Mouse (Mus musculus) frontal cortex, postnatal 25 days (tissue): Measurements from ENCODE around the gene Rgs5.

Source experiments
- DNase-seq, 2 experiments: peaks; one replicate each; pipeline ENCODE4 v3.0.0; 2022; ENCODE audit warnings: low spot score in 2 of 2

The Rgs5 gene

DNA sequence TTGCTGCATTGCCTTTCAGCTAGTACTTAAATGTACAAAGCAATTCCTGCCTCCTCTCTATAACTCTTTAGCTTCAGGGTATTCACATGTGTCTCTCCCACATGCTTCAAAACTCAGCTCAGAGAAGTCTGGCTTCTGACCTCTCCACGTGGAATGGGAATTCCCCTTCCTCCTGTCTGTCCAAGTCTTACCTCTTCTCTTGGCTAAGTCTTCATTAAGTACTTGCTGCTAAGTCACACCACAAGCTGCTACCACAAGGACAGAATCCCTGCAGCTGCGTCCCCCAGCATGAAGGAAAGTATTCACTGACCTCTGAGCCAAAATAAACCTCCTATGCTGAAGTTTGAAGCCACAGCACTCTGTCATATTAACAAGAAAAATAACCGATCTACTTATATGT lies 71.0 kb downstream of the Rgs5 start:
- no peak for DNase-seq

DNA sequence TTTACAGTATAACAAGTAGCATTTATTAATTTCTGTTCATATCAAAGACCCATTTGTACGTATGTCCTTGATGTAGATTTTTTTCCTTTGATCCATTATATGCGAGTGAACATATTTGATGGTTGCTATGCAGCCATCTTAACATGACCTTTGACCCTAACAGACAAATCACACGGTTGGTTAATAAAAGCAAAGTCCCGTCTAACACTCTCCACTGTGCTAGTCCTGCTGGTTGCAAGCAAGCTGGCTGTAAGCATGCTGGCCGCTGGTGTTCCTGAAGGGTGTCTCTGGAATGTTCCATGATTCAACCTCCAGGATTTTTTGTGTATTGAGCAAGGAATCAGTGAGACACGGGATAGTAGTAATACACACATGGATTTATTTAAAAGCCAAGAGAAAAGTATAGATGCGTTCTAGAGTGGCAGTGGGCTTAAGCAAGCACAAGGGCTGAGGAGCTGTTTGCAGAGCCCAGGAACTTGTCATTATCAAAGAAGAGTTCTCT lies 75.3 kb downstream of the Rgs5 start:
- DNase-seq, result no peak

DNA sequence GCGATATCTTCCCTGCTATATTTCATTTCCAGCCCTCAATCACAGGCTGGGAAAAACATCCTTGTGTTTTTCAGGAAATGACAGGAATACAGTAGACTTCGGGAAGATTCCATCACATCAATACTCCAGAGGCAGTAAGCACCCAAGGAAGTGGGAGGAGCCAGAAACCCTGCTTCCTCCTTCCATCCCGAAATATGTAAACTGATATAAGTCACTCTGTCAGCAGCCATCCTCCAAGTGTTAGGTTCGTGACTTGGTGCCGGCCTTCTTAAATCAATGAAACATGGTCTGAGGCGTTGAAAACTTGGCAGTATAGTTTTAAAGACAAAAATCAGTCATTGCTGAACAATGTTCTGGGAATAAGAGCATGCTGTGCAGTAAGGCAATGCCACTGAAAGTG lies 80.8 kb downstream of the Rgs5 start:
- DNase-seq, result no peak

GRCm38 (mm10) chr1:169737231-169737630 lies 81.9 kb downstream of the Rgs5 start:
- DNase-seq, result no peak

GRCm38 (mm10) chr1:169741147-169741546 lies 85.8 kb downstream of the Rgs5 start:
- no peak for DNase-seq
